Mouse (Mus musculus) heart, postnatal 0 days (tissue): ENCODE measurements at regions not wholly inside any gene's neighbourhood (a gene's known extent, or its start where the extent isn't known, plus 50 kb on each side); places are given as distances from the start of the nearest gene placed in this dataset.

ENCODE experiments used
- CTCF ChIP-seq: IDR thresholded peaks from 2 replicates; pipeline ENCODE4 v1.5.1; 2016; ENCODE audit warnings: antibody characterized with exemption, control low read depth, low read depth
- EP300 ChIP-seq: IDR thresholded peaks from 2 replicates; pipeline ENCODE4 v1.6.1; 2016; ENCODE audit warnings: antibody characterized with exemption, low read depth

- TF ChIP-seq CTCF (no peak), EP300 (no peak)
Observed at GRCm38 (mm10) chr4:84030916-84031315, 505.6 kb downstream of the Ccdc171 start.
